Mouse (Mus musculus): ENCODE results near the gene Mpp2. TPM values are rescaled to one million over a fixed set of nuclear protein-coding genes. Genes with fewer than 3 reads are reported as not detected.

Mpp2 gene
- total and polyA plus RNA-seq, 2 experiments from 2014 or later = 33.9 to 68.4 TPM

DNA sequence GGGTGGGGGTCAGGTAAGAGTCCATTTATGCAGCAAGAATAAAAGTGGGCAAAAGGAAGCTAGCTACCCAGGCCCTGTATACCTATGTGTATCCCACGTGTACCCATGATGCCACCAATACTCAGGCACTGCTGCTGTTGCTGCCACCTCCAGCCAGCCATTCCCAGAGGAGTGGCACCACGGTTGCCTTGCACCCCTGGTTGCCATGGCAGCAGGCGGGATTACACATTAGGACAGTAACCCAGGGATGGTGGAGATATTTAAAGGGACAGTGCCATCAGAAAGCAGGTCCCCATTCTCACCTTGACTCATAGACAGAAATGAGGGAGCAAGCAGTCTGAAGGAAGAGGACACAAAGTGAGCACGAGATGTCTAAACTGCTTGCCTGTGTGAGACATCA is 5.1 kb downstream of the Mpp2 start:
- Histone ChIP-seq H3K4me1 (ENCODE audit: insufficient read depth, low read length) (peaks cover 16% of the 10 kb centered on the region), H3K9me3 (ENCODE audit: low read length) (no peaks in the 10 kb centered on the region), H3K27ac (ENCODE audit: low read depth, low read length) (no peak overlapping the region; the same call in 1 of the 2 replicates), H3K9ac (replicated peaks; ENCODE audit: low read length, poor library complexity, severe bottlenecking) (no peak overlapping the region), H3K4me2 (ENCODE audit: low read depth, low read length, poor library complexity, severe bottlenecking) (peak overlapping the region; percentile 73), H3K4me3 (ENCODE audit: low read depth, low read length) (peak overlapping the region; percentile 39), H3K27me3 (ENCODE audit: insufficient read depth, low read length) (no peaks in the 10 kb centered on the region), H3K36me3 (ENCODE audit: insufficient read depth, low read length) (peaks cover 17% of the 10 kb centered on the region)
- ATAC-seq (ENCODE audit: low FRiP score) = no peak
- no peak for TF ChIP-seq CTCF (IDR thresholded peaks at IDR 0.05)
- DNase-seq (ENCODE audit: low spot score) = peak; percentile 49
- 31% methylated on average over 4 of the region's 4 CpGs for WGBS

DNA sequence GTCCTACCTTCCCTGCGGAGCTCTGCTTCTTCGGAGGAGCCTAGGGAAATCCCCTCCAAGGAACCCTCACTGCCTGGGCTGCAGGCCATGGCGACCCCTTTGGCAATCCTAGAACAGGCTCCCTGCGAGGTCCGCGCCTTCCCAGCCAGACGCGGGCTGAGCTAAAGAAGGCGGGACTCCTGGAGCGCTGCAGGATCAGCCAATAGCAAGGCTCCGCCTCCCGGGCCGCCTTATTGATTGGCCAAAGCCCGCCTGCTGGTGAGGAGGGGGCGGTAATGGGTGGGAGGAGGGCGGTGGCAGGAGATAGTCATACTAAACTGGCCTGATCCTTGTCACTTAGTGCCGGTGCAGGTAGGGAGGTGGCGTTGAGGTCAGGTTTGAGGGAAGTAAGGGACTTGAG is 6.0 kb downstream of the Mpp2 start:
- H3K4me1 ChIP-seq (ENCODE audit: insufficient read depth, low read length) = peaks cover 16% of the 10 kb centered on the region
- peaks cover 22% of the 10 kb centered on the region for H3K36me3 ChIP-seq (ENCODE audit: insufficient read depth, low read length)
- TF ChIP-seq CTCF (IDR thresholded peaks at IDR 0.05) = peak; percentile 38
- H3K27me3 ChIP-seq (ENCODE audit: insufficient read depth, low read length) = no peaks in the 10 kb centered on the region
- no peak overlapping the region; the same call in 1 of the 2 replicates for H3K27ac ChIP-seq (ENCODE audit: low read depth, low read length)
- no peaks in the 10 kb centered on the region for H3K9me3 ChIP-seq (ENCODE audit: low read length)
- H3K4me3 ChIP-seq (ENCODE audit: low read depth, low read length) = peak overlapping the region; percentile 39
- ATAC-seq (ENCODE audit: low FRiP score) = peak; percentile 82
- 1% methylated on average over 18 of the region's 18 CpGs for WGBS
- H3K9ac ChIP-seq (replicated peaks; ENCODE audit: low read length, poor library complexity, severe bottlenecking) = peak overlapping the region; percentile 40
- peak overlapping the region; percentile 73 for H3K4me2 ChIP-seq (ENCODE audit: low read depth, low read length, poor library complexity, severe bottlenecking)
- DNase-seq (ENCODE audit: low spot score) = peak; percentile 89

DNA sequence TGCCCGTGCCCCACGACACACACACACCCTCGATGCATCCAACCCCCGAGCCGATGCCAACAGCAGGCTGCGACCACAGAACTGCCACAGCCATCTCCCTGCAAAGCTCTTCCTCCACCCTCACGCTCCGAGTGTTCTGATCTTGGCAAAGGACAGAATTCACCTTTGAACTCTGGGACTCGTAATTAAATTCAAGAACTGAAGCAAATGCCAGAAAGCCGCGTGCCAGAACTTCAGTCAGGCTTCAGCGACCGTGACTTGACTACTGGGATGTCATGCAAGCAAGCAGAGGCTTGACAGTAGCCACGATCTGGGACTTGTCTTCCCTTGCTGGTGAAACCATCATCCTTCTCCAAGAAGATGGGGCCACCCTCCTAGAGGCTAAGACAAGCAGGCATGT is 14.6 kb downstream of the Mpp2 start:
- no peak for TF ChIP-seq CTCF (IDR thresholded peaks at IDR 0.05)
- Histone ChIP-seq H3K4me2 (ENCODE audit: low read depth, low read length, poor library complexity, severe bottlenecking) (no peak overlapping the region), H3K4me3 (ENCODE audit: low read depth, low read length) (no peak overlapping the region), H3K4me1 (ENCODE audit: insufficient read depth, low read length) (no peaks in the 10 kb centered on the region), H3K9me3 (ENCODE audit: low read length) (no peaks in the 10 kb centered on the region), H3K36me3 (ENCODE audit: insufficient read depth, low read length) (peaks cover 26% of the 10 kb centered on the region), H3K27me3 (ENCODE audit: insufficient read depth, low read length) (no peaks in the 10 kb centered on the region), H3K27ac (ENCODE audit: low read depth, low read length) (no peak overlapping the region), H3K9ac (replicated peaks; ENCODE audit: low read length, poor library complexity, severe bottlenecking) (no peak overlapping the region)
- 62% methylated on average over 14 of the region's 14 CpGs for WGBS
- ATAC-seq (ENCODE audit: low FRiP score) = no peak
- DNase-seq (ENCODE audit: low spot score) = no peak

DNA sequence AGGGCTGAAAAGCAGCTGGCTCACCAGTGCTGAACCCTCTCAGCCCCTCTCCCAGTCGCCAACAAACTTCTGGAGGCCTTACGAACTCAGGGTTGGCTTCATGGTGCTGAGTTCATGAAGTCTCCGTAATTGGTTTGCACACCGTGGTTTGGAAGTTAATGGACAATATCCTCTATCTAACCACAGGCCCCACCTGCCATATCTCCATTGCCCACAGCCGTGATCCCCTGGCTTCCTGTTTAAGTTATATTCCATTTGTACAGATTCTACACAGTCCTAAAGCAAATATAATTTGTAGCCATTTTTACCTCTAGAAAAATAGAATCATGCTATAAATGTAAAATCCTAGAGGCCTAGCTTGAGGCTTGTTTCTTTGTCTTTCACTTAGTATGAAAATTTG is 15.6 kb downstream of the Mpp2 start:
- WGBS = 88% methylated on average over 5 of the region's 5 CpGs
- DNase-seq (ENCODE audit: low spot score) (no peak), ATAC-seq (ENCODE audit: low FRiP score) (no peak)
- H3K9me3 ChIP-seq (ENCODE audit: low read length) = no peaks in the 10 kb centered on the region
- H3K9ac ChIP-seq (replicated peaks; ENCODE audit: low read length, poor library complexity, severe bottlenecking) = no peak overlapping the region
- no peaks in the 10 kb centered on the region for H3K27me3 ChIP-seq (ENCODE audit: insufficient read depth, low read length)
- no peak overlapping the region for H3K4me2 ChIP-seq (ENCODE audit: low read depth, low read length, poor library complexity, severe bottlenecking)
- TF ChIP-seq CTCF (IDR thresholded peaks at IDR 0.05) = no peak
- H3K36me3 ChIP-seq (ENCODE audit: insufficient read depth, low read length) = peaks cover 18% of the 10 kb centered on the region; the same call in 1 of the 2 replicates
- no peak overlapping the region for H3K27ac ChIP-seq (ENCODE audit: low read depth, low read length)
- H3K4me1 ChIP-seq (ENCODE audit: insufficient read depth, low read length) = no peaks in the 10 kb centered on the region
- no peak overlapping the region for H3K4me3 ChIP-seq (ENCODE audit: low read depth, low read length)

DNA sequence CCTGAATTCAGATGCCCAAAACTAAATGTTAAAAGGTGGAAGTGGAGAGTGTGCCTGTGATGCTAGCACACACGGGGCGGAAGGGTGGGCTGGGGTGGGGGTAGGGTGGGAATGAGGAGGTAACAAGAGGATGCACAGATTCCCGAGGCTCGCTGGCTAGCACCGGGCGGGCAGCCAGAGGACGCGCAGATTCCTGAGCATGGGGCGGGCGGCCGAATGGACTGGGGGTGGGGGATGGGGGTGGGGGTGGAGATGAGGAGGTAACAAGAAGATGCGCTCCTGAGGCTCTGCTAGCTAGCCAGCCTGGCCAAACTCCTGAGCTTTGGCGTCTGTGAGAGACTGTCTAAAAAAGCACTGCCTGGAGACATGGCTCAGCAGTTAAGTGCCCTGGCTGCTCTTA is 17.9 kb downstream of the Mpp2 start:
- no peak for TF ChIP-seq CTCF (IDR thresholded peaks at IDR 0.05)
- 12% methylated on average over 13 of the region's 13 CpGs for WGBS
- no peak overlapping the region for H3K4me3 ChIP-seq (ENCODE audit: low read depth, low read length)
- no peaks in the 10 kb centered on the region for H3K4me1 ChIP-seq (ENCODE audit: insufficient read depth, low read length)
- 0 out of 2 replicates have a peak overlapping the region, but pooled peaks have one; percentile 7 for H3K4me2 ChIP-seq (ENCODE audit: low read depth, low read length, poor library complexity, severe bottlenecking)
- H3K27ac ChIP-seq (ENCODE audit: low read depth, low read length) = no peak overlapping the region
- no peaks in the 10 kb centered on the region for H3K27me3 ChIP-seq (ENCODE audit: insufficient read depth, low read length)
- peak; percentile 7 for DNase-seq (ENCODE audit: low spot score)
- H3K9me3 ChIP-seq (ENCODE audit: low read length) = no peaks in the 10 kb centered on the region
- H3K9ac ChIP-seq (replicated peaks; ENCODE audit: low read length, poor library complexity, severe bottlenecking) = no peak overlapping the region
- no peak for ATAC-seq (ENCODE audit: low FRiP score)
- peaks cover 14% of the 10 kb centered on the region; the same call in 1 of the 2 replicates for H3K36me3 ChIP-seq (ENCODE audit: insufficient read depth, low read length)

DNA sequence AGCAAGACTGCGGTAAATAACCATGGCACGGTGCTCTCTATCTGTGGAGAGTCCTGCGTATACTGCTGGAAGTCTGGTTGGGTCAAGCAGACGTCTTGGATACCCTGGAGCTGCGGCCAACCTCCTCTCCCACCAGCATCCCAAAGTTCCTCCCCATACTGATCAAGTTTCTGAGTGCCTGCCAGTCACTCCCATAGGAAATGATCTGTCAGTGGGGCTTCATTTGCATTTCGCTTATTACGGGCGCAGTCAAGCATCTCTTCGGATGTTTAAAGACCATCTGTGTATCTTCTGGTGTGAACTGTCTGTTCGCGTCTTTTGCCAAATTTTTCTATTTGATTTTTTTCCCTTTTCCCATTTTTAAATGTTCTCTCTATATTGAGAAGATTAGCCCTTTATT is 18.7 kb downstream of the Mpp2 start:
- TF ChIP-seq CTCF (IDR thresholded peaks at IDR 0.05) = no peak
- no peaks in the 10 kb centered on the region for H3K4me1 ChIP-seq (ENCODE audit: insufficient read depth, low read length)
- H3K9ac ChIP-seq (replicated peaks; ENCODE audit: low read length, poor library complexity, severe bottlenecking) = no peak overlapping the region
- WGBS = 60% methylated on average over 11 of the region's 11 CpGs
- H3K27ac ChIP-seq (ENCODE audit: low read depth, low read length) = no peak overlapping the region
- DNase-seq (ENCODE audit: low spot score) (peak; percentile 10), ATAC-seq (ENCODE audit: low FRiP score) (no peak)
- peaks cover 14% of the 10 kb centered on the region; the same call in 1 of the 2 replicates for H3K36me3 ChIP-seq (ENCODE audit: insufficient read depth, low read length)
- H3K4me2 ChIP-seq (ENCODE audit: low read depth, low read length, poor library complexity, severe bottlenecking) = no peak overlapping the region
- H3K9me3 ChIP-seq (ENCODE audit: low read length) = no peaks in the 10 kb centered on the region
- H3K4me3 ChIP-seq (ENCODE audit: low read depth, low read length) = no peak overlapping the region
- no peaks in the 10 kb centered on the region for H3K27me3 ChIP-seq (ENCODE audit: insufficient read depth, low read length)
